Mouse (Mus musculus) megakaryocyte, embryonic 14.5 days (primary cell): ENCODE data around the gene Serf2.

Source experiments
- FLI1 ChIP-seq: IDR thresholded peaks from 2 replicates; pipeline ENCODE4 v1.6.1; 2012; ENCODE audit warnings: low read length, inconsistent platforms, mixed read lengths
- GATA1 ChIP-seq: IDR thresholded peaks from 3 replicates; pipeline ENCODE4 v1.6.1; 2012; ENCODE audit warnings: mixed read lengths, low read length, inconsistent platforms, borderline replicate concordance

- TF ChIP-seq GATA1 = no peak
- TF ChIP-seq FLI1 = no peak
Measured at GRCm38 (mm10) chr2:121441800-121442199, 7.2 kb upstream of the Serf2 start.
